Mouse (Mus musculus) CH12.LX (cell line): ENCODE results near the gene Ptcd2. TPM values are rescaled to one million over a fixed set of nuclear protein-coding genes. Genes with fewer than 3 reads are reported as not detected.

ENCODE experiments used
- DNase-seq: peaks from one replicate; pipeline ENCODE4 v3.0.0-alpha.2; 2013; ENCODE audit errors: extremely low read depth
- H3K27ac ChIP-seq: 2 replicates; pipeline ENCODE4 v1.5.1; 2012; ENCODE audit warnings: low read depth, mild to moderate bottlenecking, control low read depth, moderate library complexity; ENCODE audit not compliant: insufficient read depth
- H3K27me3 ChIP-seq: replicated peaks from 2 replicates; pipeline ENCODE3; 2012; ENCODE audit warnings: inconsistent platforms
- H3K36me3 ChIP-seq, 2 experiments: replicated peaks in 1 of 2; 2 replicates each; pipeline versions ENCODE3 to v1.6.1; 2012; ENCODE audit warnings: inconsistent platforms in 1 of 2, low read length in 1 of 2, mild to moderate bottlenecking in 1 of 2, mixed read lengths in 1 of 2, moderate library complexity in 1 of 2; ENCODE audit not compliant: control insufficient read depth in 1 of 2, insufficient read depth in 1 of 2
- H3K4me1 ChIP-seq, 2 experiments: 2 replicates each; pipeline ENCODE4 v1.6.1; 2012; ENCODE audit warnings: inconsistent platforms in 1 of 2, moderate library complexity in 1 of 2; ENCODE audit not compliant: insufficient read depth in 2 of 2, control insufficient read depth in 1 of 2
- H3K4me2 ChIP-seq: 2 replicates; pipeline ENCODE4 v1.6.1; 2012; ENCODE audit warnings: low read depth, mild to moderate bottlenecking, control low read depth; ENCODE audit not compliant: poor library complexity, insufficient read depth, severe bottlenecking
- H3K4me3 ChIP-seq, 3 experiments: fragments of 150-350 bp in 1 of 3; sonication (generic) in 1 of 3; replicated peaks in 1 of 3; 2 replicates each; pipeline versions ENCODE3 to v1.5.1; 2011 to 2012; ENCODE audit warnings: low read depth in 2 of 3, low read length in 2 of 3, mild to moderate bottlenecking in 2 of 3, moderate library complexity in 2 of 3, control low read depth in 1 of 3, improper control_type of control experiment in 1 of 3, inconsistent platforms in 1 of 3, mixed read lengths in 1 of 3; ENCODE audit not compliant: poor library complexity in 1 of 3
- H3K79me2 ChIP-seq: replicated peaks from 2 replicates; pipeline ENCODE4 v1.6.1; 2012; ENCODE audit warnings: mild to moderate bottlenecking, moderate library complexity; ENCODE audit not compliant: control insufficient read depth, poor library complexity, insufficient read depth, severe bottlenecking; ENCODE audit errors: extremely low read depth
- H3K9ac ChIP-seq: 2 replicates; pipeline ENCODE4 v1.6.1; 2012; ENCODE audit warnings: low read depth, mild to moderate bottlenecking, control low read depth, moderate library complexity; ENCODE audit not compliant: insufficient read depth
- H3K9me3 ChIP-seq: replicated peaks from 2 replicates; pipeline ENCODE3; 2012; ENCODE audit warnings: low read length, inconsistent platforms, mixed read lengths
- BHLHE40 ChIP-seq: IDR thresholded peaks from 2 replicates; pipeline ENCODE4 v1.6.1; 2011; ENCODE audit warnings: mild to moderate bottlenecking, low read depth, low read length, improper control_type of control experiment
- CHD1 ChIP-seq: IDR thresholded peaks from 2 replicates; pipeline ENCODE4 v1.6.1; 2012; ENCODE audit warnings: low read depth, low read length, improper control_type of control experiment, inconsistent platforms
- CTCF ChIP-seq, 2 experiments: IDR thresholded peaks in 1 of 2; conservative IDR thresholded peaks in 1 of 2; 2 replicates each; pipeline ENCODE4 v1.5.1; 2011 to 2012; ENCODE audit warnings: low read depth in 2 of 2, low read length in 2 of 2, improper control_type of control experiment in 1 of 2, inconsistent platforms in 1 of 2, mild to moderate bottlenecking in 1 of 2, moderate library complexity in 1 of 2
- E2F4 ChIP-seq: IDR thresholded peaks from 2 replicates; pipeline ENCODE4 v1.6.1; 2011; ENCODE audit warnings: low read depth, low read length, improper control_type of control experiment; ENCODE audit not compliant: insufficient replicate concordance
- ELF1 ChIP-seq: IDR thresholded peaks from 2 replicates; pipeline ENCODE4 v1.6.1; 2014; ENCODE audit warnings: low read depth, mild to moderate bottlenecking, inconsistent platforms, low read length, improper control_type of control experiment
- EP300 ChIP-seq: IDR thresholded peaks from 2 replicates; pipeline ENCODE4 v1.6.1; 2011; ENCODE audit warnings: low read length, improper control_type of control experiment
- ETS1 ChIP-seq: conservative IDR thresholded peaks from 2 replicates; pipeline ENCODE4 v1.6.1; 2012; ENCODE audit warnings: low read depth, mild to moderate bottlenecking, inconsistent platforms, low read length, improper control_type of control experiment, moderate library complexity
- HCFC1 ChIP-seq: IDR thresholded peaks from 2 replicates; pipeline ENCODE4 v1.6.1; 2012; ENCODE audit warnings: low read depth, mild to moderate bottlenecking, inconsistent platforms, low read length, improper control_type of control experiment
- IRF4 ChIP-seq: IDR thresholded peaks from 2 replicates; pipeline ENCODE4 v1.6.1; 2014; ENCODE audit warnings: low read depth, mild to moderate bottlenecking, inconsistent platforms, low read length, improper control_type of control experiment
- JUND ChIP-seq: conservative IDR thresholded peaks from 2 replicates; pipeline ENCODE4 v1.6.1; 2011; ENCODE audit warnings: low read depth, low read length, improper control_type of control experiment
- MEF2A ChIP-seq: IDR thresholded peaks from 2 replicates; pipeline ENCODE4 v1.6.1; 2014; ENCODE audit warnings: low read depth, mild to moderate bottlenecking, inconsistent platforms, low read length, improper control_type of control experiment, borderline replicate concordance
- MXI1 ChIP-seq: IDR thresholded peaks from 2 replicates; pipeline ENCODE4 v1.6.1; 2011; ENCODE audit warnings: mild to moderate bottlenecking, low read depth, low read length, improper control_type of control experiment
- MYC ChIP-seq: IDR thresholded peaks from 2 replicates; pipeline ENCODE4 v1.6.1; 2011; ENCODE audit warnings: low read depth, mild to moderate bottlenecking, improper control_type of control experiment, low read length
- NELFE ChIP-seq: IDR thresholded peaks from 2 replicates; pipeline ENCODE4 v1.6.1; 2011; ENCODE audit warnings: low read depth, low read length, improper control_type of control experiment
- NRF1 ChIP-seq: IDR thresholded peaks from 2 replicates; pipeline ENCODE4 v1.6.1; 2014; ENCODE audit warnings: low read depth, mild to moderate bottlenecking, inconsistent platforms, low read length, improper control_type of control experiment, moderate library complexity
- POLR2AphosphoS2 ChIP-seq: IDR thresholded peaks from 2 replicates; pipeline ENCODE4 v1.6.1; 2011; ENCODE audit warnings: low read depth, low read length, improper control_type of control experiment
- RAD21 ChIP-seq: IDR thresholded peaks from 2 replicates; pipeline ENCODE4 v1.6.1; 2011; ENCODE audit warnings: low read depth, mild to moderate bottlenecking, low read length, improper control_type of control experiment, moderate library complexity
- RCOR1 ChIP-seq: conservative IDR thresholded peaks from 2 replicates; pipeline ENCODE4 v1.6.1; 2012; ENCODE audit warnings: low read depth, mild to moderate bottlenecking, inconsistent platforms, low read length, improper control_type of control experiment
- TBP ChIP-seq: conservative IDR thresholded peaks from 2 replicates; pipeline ENCODE4 v1.6.1; 2011; ENCODE audit warnings: low read depth, low read length, improper control_type of control experiment
- TCF12 ChIP-seq: IDR thresholded peaks from 2 replicates; pipeline ENCODE4 v1.6.1; 2014; ENCODE audit warnings: low read depth, mild to moderate bottlenecking, inconsistent platforms, low read length, improper control_type of control experiment
- USF2 ChIP-seq: conservative IDR thresholded peaks from 2 replicates; pipeline ENCODE4 v1.6.1; 2011; ENCODE audit warnings: low read depth, low read length, improper control_type of control experiment
- ZKSCAN1 ChIP-seq: IDR thresholded peaks from 2 replicates; pipeline ENCODE4 v1.6.1; 2012; ENCODE audit warnings: low read depth, inconsistent platforms, low read length, improper control_type of control experiment, borderline replicate concordance
- ZMIZ1 ChIP-seq: IDR thresholded peaks from 2 replicates; pipeline ENCODE4 v1.6.1; 2012; ENCODE audit warnings: low read depth, mild to moderate bottlenecking, inconsistent platforms, low read length, improper control_type of control experiment
- dilution Hi-C: fragments of 300-500 bp; cut with MboI; formaldehyde crosslinking; loops from 2 replicates; pipeline ENCODE4 v1.14.3; 2020; ENCODE audit warnings: low sequenced_read_pairs; ENCODE audit not compliant: extremely low pct_unique_long_range_greater_than_20kb, extremely low pct_ligation_motif_present
- in situ Hi-C: fragments of 300-500 bp; cut with MboI; formaldehyde crosslinking; loops from 3 replicates; pipeline ENCODE4 v1.14.3; 2019; ENCODE audit warnings: low sequenced_read_pairs, low pct_ligation_motif_present, low pct_unique_long_range_greater_than_20kb, mixed read lengths
- polyA plus RNA-seq: library from polyadenylated mRNA; unstranded; fragments of >175 nt; gene quantifications from 2 replicates; pipeline ENCODE4 v1.2.1, GENCODE M21; 2012; ENCODE audit warnings: low read depth; ENCODE audit not compliant: insufficient read length
- total RNA-seq, 2 experiments: library from RNA; depleted of rRNA; stranded (reverse); fragments of 300-350 nt in 1 of 2; fragments of >200 nt in 1 of 2; gene quantifications; 2 replicates each; pipeline ENCODE4 v1.2.3; 2012 to 2014

Gene Ptcd2
- total and polyA plus RNA-seq, 3 experiments: 32.4 to 92.9 (median 52.2) TPM

GRCm38 (mm10) chr13:99282961-99283360 is 61.5 kb downstream of the Ptcd2 start:
- no peak overlapping the region for H3K4me3 ChIP-seq
- H3K9me3 ChIP-seq: no peaks in the 10 kb centered on the region
- in situ Hi-C loops: no loop called here
- no peak overlapping the region for H3K9ac ChIP-seq
- no peaks in the 10 kb centered on the region for H3K27me3 ChIP-seq
- no peak for TF ChIP-seq E2F4
- TF ChIP-seq TBP: no peak
- TF ChIP-seq NRF1: no peak
- TF ChIP-seq NELFE: no peak
- no peak for TF ChIP-seq MXI1
- TF ChIP-seq USF2: no peak
- no peak for TF ChIP-seq IRF4
- no peak for TF ChIP-seq ETS1
- no peak for TF ChIP-seq RAD21
- H3K4me2 ChIP-seq: no peak overlapping the region
- H3K4me1 ChIP-seq: peaks cover 2 to 10% of the 10 kb centered on the region in 2 experiments; a peak in 3 of 4 replicates
- no peaks in the 10 kb centered on the region for H3K79me2 ChIP-seq
- no peak for DNase-seq
- H3K36me3 ChIP-seq: no peaks in the 10 kb centered on the region
- dilution Hi-C loops: no loop called here
- no peak overlapping the region for H3K27ac ChIP-seq

GRCm38 (mm10) chr13:99279351-99279750 is 65.2 kb downstream of the Ptcd2 start:
- Histone ChIP-seq H3K79me2 (no peaks in the 10 kb centered on the region), H3K27ac (no peak overlapping the region), H3K36me3 (no peaks in the 10 kb centered on the region), H3K27me3 (peaks cover 2% of the 10 kb centered on the region), H3K4me1 (no peaks in the 10 kb centered on the region), H3K9me3 (peaks cover 4% of the 10 kb centered on the region), H3K4me3 (no peak overlapping the region), H3K9ac (no peak overlapping the region), H3K4me2 (no peak overlapping the region)
- TF ChIP-seq HCFC1 (no peak), IRF4 (no peak), RCOR1 (no peak), CHD1 (no peak), EP300 (no peak), ZKSCAN1 (no peak), CTCF (conservative IDR thresholded peaks at IDR 0.05 in 1 of 2, IDR thresholded peaks at IDR 0.05 in 1 of 2; ENCODE audit: low read depth in 2 of 2, low read length in 2 of 2) (no peak), BHLHE40 (no peak), TCF12 (no peak), MEF2A (no peak), TBP (no peak), JUND (no peak), ZMIZ1 (no peak), POLR2AphosphoS2 (no peak), MYC (no peak), ELF1 (no peak)
- dilution Hi-C loops (no loop called here), in situ Hi-C loops (no loop called here)
- DNase-seq: no peak
